Mouse (Mus musculus) G1E (cell line): Measurements from ENCODE around the gene Alas2.

Source experiments
- CTCF ChIP-seq: IDR thresholded peaks from 2 replicates; pipeline ENCODE4 v1.5.1; 2012; ENCODE audit warnings: low read depth, low read length, inconsistent platforms, mixed read lengths
- GATA1 ChIP-seq: IDR thresholded peaks from 2 replicates; pipeline ENCODE4 v1.6.1; 2012; ENCODE audit warnings: borderline replicate concordance, low read length, inconsistent platforms, mixed read lengths
- TAL1 ChIP-seq: conservative IDR thresholded peaks from 2 replicates; pipeline ENCODE4 v1.6.1; 2012; ENCODE audit warnings: low read depth, low read length, inconsistent platforms, mixed read lengths

- TF ChIP-seq CTCF (no peak), TAL1 (no peak), GATA1 (no peak)
These were observed 51.7 kb downstream of the Alas2 start for GRCm38 (mm10) chrX:150598882-150599281.
